Mouse (Mus musculus): ENCODE measurements around the gene Gm17409. TPM values are rescaled to one million over a fixed set of nuclear protein-coding genes. Genes with fewer than 3 reads are reported as not detected.

Gm17409 gene
- polyA plus RNA-seq, 1 experiment from 2014 or later: not detected

DNA sequence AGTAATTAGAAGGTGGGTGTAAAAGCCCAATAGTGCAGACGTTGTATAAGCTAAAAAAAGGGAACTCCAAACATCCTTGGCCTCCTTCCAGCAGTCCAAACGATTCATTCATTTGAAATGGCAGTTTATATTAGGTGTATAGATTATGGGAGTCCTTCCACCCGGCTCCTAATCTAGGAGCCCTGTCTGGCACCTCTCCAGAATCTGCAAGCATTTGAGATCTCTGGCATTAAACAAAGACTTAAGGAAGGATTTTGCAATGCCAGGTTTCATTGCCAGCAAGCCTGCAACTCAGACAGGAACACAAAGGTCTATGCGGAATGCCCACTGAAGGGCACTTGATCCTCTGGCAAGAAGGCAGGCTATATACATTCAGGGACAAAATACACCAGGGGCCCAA is 15.2 kb downstream of the Gm17409 start:
- H3K27me3 ChIP-seq: no peaks in the 10 kb centered on the region
- peaks cover 65% of the 10 kb centered on the region for H3K4me1 ChIP-seq (replicated peaks)
- no peaks in the 10 kb centered on the region for H3K36me3 ChIP-seq
- no peak overlapping the region for H3K4me3 ChIP-seq
- WGBS: 15% methylated on average over 4 of the region's 4 CpGs
- no peak for ATAC-seq (replicated peaks; ENCODE audit: insufficient number of reproducible peaks, insufficient read depth, low FRiP score, low read depth)
- H3K9me3 ChIP-seq (replicated peaks): no peaks in the 10 kb centered on the region
- peak overlapping the region; percentile 67 for H3K27ac ChIP-seq
- H3K4me2 ChIP-seq: no peak overlapping the region
- H3K9ac ChIP-seq: no peak overlapping the region

DNA sequence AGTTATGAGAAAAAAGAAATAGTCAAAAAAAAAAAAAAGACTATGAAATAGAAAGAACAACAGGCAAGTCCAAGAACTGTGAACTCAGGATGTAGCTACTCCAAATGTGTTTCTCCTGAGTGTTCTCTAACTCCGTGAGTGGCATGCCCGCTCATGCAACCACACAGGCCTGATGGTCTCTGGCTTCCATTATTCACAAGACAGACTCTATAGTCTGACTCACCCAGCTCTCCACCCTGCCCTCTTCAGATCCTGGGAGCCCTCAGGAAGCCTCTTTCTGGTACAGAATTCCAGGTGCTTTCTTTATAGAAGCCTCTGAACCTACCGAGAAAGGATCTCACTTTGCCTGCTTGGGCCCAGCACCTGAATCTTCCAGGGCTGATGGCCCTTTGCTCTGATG is 15.8 kb downstream of the Gm17409 start:
- H3K9ac ChIP-seq: no peak overlapping the region
- peak overlapping the region; percentile 43; the same call in 1 of the 2 replicates for H3K27ac ChIP-seq
- H3K4me2 ChIP-seq: no peak overlapping the region
- 65% methylated on average over 3 of the region's 3 CpGs for WGBS
- ATAC-seq (replicated peaks; ENCODE audit: insufficient number of reproducible peaks, insufficient read depth, low FRiP score, low read depth): no peak
- no peaks in the 10 kb centered on the region for H3K27me3 ChIP-seq
- H3K36me3 ChIP-seq: no peaks in the 10 kb centered on the region
- peaks cover 67% of the 10 kb centered on the region for H3K4me1 ChIP-seq (replicated peaks)
- no peak overlapping the region for H3K4me3 ChIP-seq
- no peaks in the 10 kb centered on the region for H3K9me3 ChIP-seq (replicated peaks)

DNA sequence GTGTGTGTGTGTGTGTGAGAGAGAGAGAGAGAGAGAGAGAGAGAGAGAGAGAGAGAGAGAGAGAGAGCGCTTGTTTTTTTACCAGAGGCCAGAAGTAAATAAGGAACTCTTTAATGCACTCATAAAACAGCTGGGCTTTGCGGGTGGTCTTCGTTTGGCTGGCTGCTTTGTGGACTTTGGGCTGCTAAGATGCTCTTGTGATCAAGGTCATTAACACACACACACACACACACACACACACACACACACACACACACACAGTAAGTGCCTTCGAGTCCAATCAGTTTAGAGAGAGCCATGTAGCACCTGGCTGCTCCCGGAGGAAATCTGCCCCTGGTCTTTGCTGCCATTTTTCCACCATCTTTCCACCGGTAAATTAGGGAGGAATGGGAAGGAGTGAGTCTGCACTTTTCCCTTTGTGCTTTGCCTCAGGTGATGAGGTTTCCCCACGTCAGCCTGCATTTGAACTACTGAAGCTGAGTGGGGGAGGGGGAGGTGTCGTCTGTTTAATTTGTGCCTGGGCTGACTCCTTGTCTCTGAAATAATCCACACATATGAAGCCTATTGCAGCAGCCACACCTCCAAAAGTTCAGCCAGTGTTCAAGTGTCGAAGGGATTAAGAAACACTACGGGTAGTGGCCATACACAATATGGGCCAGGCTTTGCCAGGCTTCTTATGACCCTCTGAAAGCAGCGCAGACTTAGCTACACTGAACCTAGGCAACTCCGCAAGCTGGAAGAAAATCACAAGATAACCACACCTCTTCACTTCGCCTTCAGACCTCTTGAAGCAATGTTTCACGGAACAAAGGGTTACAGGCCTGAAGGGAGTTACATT is 16.7 kb downstream of the Gm17409 start:
- Histone ChIP-seq H3K9ac (no peak overlapping the region), H3K9me3 (replicated peaks) (no peaks in the 10 kb centered on the region), H3K4me1 (replicated peaks) (peaks cover 61% of the 10 kb centered on the region), H3K4me2 (no peak overlapping the region), H3K36me3 (no peaks in the 10 kb centered on the region), H3K4me3 (no peak overlapping the region), H3K27ac (0 out of 2 replicates have a peak overlapping the region, but pooled peaks have one; percentile 2), H3K27me3 (no peaks in the 10 kb centered on the region)
- ATAC-seq (replicated peaks; ENCODE audit: insufficient number of reproducible peaks, insufficient read depth, low FRiP score, low read depth): no peak
- WGBS: 62% methylated on average over 14 of the region's 14 CpGs

DNA sequence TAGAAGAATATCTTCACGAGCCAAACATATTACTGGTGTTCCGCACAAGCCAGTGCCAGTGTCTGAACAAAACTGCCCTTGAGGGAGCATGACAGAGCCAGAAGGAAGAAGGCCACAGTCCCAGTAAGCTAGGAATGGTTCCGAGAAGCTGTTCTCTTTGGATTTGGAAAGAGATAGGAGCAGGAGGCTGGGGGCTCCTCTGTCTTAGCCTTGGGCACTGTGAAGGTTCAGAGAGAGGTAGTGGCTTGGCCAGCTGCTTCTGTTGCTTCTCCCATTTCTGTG is 17.3 kb downstream of the Gm17409 start:
- no peak overlapping the region for H3K27ac ChIP-seq

DNA sequence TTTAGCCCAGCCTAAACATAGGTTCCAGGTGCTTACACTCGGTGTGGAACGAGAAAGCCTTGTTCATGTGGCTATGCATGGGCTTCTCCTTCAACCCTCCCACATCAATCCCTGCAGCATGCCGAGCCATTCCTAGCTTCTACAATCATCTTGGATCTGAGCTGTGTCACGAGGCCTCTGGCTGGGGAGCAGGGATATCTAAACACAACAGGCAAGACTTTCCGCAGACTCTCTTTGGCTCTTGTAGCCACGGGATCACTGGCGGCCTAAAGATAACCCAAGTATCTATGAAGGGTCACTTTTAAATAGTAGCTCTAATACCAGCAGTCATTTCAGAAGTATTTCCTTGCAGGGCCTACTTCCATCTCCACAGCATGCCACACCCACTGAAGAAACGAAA is 18.5 kb downstream of the Gm17409 start:
- no peak overlapping the region for H3K4me3 ChIP-seq

More for the DNA sequence above, 17.3 kb downstream of the Gm17409 start:
- Histone ChIP-seq H3K36me3 (no peaks in the 10 kb centered on the region), H3K9ac (no peak overlapping the region), H3K4me2 (no peak overlapping the region), H3K27me3 (no peaks in the 10 kb centered on the region), H3K4me3 (no peak overlapping the region), H3K9me3 (replicated peaks) (no peaks in the 10 kb centered on the region), H3K4me1 (replicated peaks) (peaks cover 60% of the 10 kb centered on the region)
- WGBS: 57% methylated on average over 3 of the region's 3 CpGs
- no peak for ATAC-seq (replicated peaks; ENCODE audit: insufficient number of reproducible peaks, insufficient read depth, low FRiP score, low read depth)

DNA sequence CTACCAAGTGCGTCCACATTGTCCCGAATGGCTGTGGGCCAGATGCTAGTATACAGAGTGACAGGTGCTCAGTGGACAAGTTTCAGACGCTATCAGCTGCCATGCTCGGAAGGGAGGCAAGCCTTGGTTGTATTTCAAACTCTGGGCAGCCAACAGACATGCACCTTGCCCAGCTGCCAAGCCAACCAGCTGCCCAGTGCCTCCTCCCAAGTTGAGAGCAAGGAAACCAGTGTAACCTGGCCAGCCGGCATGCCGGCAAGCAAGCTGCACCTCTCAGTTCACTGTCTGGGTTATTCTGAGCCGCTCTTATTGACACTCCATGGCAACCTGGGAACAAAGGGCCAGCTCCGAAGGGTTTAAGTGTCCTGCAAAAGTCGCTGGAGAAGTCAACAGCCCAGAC is 19.4 kb downstream of the Gm17409 start:
- H3K4me3 ChIP-seq: no peak overlapping the region
- ATAC-seq (replicated peaks; ENCODE audit: insufficient number of reproducible peaks, insufficient read depth, low FRiP score, low read depth): no peak
- H3K27ac ChIP-seq: peak overlapping the region; percentile 52
- H3K9ac ChIP-seq: no peak overlapping the region
- no peaks in the 10 kb centered on the region for H3K36me3 ChIP-seq
- no peaks in the 10 kb centered on the region for H3K9me3 ChIP-seq (replicated peaks)
- 46% methylated on average over 9 of the region's 9 CpGs for WGBS
- H3K4me1 ChIP-seq (replicated peaks): peaks cover 56% of the 10 kb centered on the region
- H3K4me2 ChIP-seq: 0 out of 2 replicates have a peak overlapping the region, but pooled peaks have one; percentile 8
- H3K27me3 ChIP-seq: no peaks in the 10 kb centered on the region

More for the DNA sequence above, 18.5 kb downstream of the Gm17409 start:
- Histone ChIP-seq H3K36me3 (no peaks in the 10 kb centered on the region), H3K4me2 (no peak overlapping the region), H3K9ac (no peak overlapping the region), H3K4me1 (replicated peaks) (peaks cover 60% of the 10 kb centered on the region), H3K27ac (peak overlapping the region; percentile 52), H3K27me3 (no peaks in the 10 kb centered on the region), H3K9me3 (replicated peaks) (no peaks in the 10 kb centered on the region)
- WGBS: 25% methylated on average over 8 of the region's 8 CpGs
- 0 out of 2 replicates have a peak, but pooled peaks have one; percentile 14 for ATAC-seq (replicated peaks; ENCODE audit: insufficient number of reproducible peaks, insufficient read depth, low FRiP score, low read depth)

DNA sequence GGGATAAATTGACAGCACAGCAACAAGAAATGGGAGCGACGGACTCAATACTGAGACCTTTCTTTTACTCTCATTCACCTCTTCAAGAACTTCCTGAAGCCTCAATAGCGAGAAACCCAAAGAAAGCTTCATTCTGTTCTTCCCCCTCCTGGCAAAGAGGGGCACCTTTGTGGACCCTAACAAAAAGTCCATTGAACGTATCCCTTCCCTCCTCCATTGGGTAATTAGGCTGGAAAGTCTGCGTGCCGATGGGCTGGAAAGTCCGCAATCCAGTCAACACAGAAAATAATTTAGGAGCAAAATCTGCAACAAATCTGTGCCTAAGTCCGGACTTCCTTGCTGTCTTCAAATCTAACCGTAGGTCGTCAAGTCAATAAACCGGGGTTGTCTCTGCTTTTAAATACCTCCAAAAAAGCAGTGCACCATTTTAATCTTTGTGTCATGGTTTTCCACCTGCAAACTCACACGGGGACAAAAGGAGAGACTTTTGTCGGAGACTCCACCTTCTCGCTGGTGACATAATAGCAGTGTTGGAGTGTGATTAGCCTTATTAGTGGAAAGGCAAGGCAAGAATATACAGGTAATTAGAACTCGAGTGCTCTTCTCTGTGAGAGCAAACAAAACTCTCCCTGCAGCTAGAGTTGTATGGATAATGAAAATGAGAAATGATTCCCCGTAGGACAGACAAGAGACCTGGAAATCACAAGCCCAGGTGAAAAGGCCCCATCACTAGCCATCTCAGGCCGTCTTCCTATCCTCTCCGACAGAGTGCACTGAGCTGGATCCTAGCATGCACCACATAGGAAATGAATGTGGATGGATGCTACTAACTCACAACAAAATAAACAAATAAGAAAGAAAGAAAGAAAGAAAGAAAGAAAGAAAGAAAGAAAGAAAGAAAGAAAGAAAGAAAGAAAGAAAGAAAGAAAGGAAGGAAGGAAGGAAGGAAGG is 24.0 kb downstream of the Gm17409 start:
- H3K4me1 ChIP-seq (replicated peaks): peaks cover 31% of the 10 kb centered on the region
- no peak overlapping the region for H3K9ac ChIP-seq
- H3K4me2 ChIP-seq: no peak overlapping the region
- no peaks in the 10 kb centered on the region for H3K36me3 ChIP-seq
- ATAC-seq (replicated peaks; ENCODE audit: insufficient number of reproducible peaks, insufficient read depth, low FRiP score, low read depth): no peak
- H3K27ac ChIP-seq: no peak overlapping the region
- WGBS: 91% methylated on average over 18 of the region's 18 CpGs
- H3K4me3 ChIP-seq: no peak overlapping the region
- H3K9me3 ChIP-seq (replicated peaks): no peaks in the 10 kb centered on the region
- no peaks in the 10 kb centered on the region for H3K27me3 ChIP-seq

DNA sequence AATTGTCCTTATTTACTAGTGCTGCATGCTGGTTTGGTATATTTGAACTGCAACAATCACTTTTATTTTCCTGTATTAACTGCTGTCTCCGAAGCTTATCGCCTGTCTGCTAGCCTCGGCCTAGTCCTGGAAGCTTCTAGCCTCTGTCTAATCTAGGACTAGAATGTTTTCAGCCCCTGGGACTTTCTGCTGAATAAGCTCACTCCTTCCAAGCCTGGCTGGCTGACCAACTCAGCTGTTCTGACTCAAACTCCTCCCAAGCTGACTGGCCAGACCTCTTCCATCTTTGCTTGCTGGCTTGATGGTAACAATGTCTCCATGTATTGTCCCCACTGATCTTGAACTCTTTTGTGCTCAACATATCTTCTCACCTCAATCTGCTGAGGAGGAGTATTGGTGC is 25.4 kb downstream of the Gm17409 start:
- no peak overlapping the region for H3K9ac ChIP-seq
- peak overlapping the region; percentile 34; the same call in 1 of the 2 replicates for H3K27ac ChIP-seq
- H3K27me3 ChIP-seq: no peaks in the 10 kb centered on the region
- no peaks in the 10 kb centered on the region for H3K36me3 ChIP-seq
- no peaks in the 10 kb centered on the region for H3K9me3 ChIP-seq (replicated peaks)
- peak; percentile 50; the same call in 1 of the 2 replicates for ATAC-seq (replicated peaks; ENCODE audit: insufficient number of reproducible peaks, insufficient read depth, low FRiP score, low read depth)
- WGBS: 60% methylated on average over 3 of the region's 3 CpGs
- H3K4me1 ChIP-seq (replicated peaks): peaks cover 18% of the 10 kb centered on the region
- H3K4me3 ChIP-seq: no peak overlapping the region
- H3K4me2 ChIP-seq: no peak overlapping the region

DNA sequence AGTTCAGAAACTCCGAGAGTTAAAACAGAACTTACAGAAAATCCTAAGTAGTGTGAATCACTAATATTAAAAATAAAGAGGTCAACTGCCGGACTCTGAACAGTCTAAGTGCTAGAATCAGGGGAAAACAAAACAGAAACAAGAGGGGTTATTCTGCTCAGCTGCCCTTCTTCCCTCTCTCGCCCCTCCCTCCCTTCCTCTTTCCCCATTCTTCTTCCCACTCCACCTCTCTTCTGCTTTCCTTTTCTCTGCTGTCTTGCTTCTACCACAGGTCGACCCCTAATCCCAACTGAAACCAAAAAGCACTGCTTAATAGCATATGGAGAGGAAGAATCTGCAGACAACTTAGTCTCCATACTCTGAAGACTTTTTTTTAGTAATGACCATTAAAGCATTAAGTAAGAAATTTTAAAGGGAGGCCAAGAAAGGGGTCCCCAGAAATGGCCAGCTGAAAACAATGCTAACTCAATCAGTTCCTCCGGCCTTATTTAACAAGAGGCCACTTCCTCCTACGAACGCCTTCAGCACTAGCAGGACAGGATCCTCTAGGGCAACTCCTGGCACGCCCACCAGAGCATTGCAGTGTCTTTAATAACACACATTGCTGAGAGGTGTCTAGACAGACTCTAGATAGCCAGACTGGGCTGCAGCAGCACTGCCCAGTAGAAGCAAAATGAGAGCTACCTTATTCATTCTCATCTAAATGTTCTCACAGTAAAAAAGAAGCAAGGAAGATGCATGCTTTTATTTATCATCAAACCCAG is 26.9 kb downstream of the Gm17409 start:
- H3K4me3 ChIP-seq: no peak overlapping the region
- no peaks in the 10 kb centered on the region for H3K36me3 ChIP-seq
- H3K9ac ChIP-seq: no peak overlapping the region
- H3K9me3 ChIP-seq (replicated peaks): no peaks in the 10 kb centered on the region
- peak overlapping the region; percentile 49; the same call in 1 of the 2 replicates for H3K27ac ChIP-seq
- H3K4me1 ChIP-seq (replicated peaks): peaks cover 17% of the 10 kb centered on the region
- no peaks in the 10 kb centered on the region for H3K27me3 ChIP-seq
- H3K4me2 ChIP-seq: no peak overlapping the region
- 0 out of 2 replicates have a peak, but pooled peaks have one; percentile 53 for ATAC-seq (replicated peaks; ENCODE audit: insufficient number of reproducible peaks, insufficient read depth, low FRiP score, low read depth)
- 51% methylated on average over 8 of the region's 8 CpGs for WGBS

DNA sequence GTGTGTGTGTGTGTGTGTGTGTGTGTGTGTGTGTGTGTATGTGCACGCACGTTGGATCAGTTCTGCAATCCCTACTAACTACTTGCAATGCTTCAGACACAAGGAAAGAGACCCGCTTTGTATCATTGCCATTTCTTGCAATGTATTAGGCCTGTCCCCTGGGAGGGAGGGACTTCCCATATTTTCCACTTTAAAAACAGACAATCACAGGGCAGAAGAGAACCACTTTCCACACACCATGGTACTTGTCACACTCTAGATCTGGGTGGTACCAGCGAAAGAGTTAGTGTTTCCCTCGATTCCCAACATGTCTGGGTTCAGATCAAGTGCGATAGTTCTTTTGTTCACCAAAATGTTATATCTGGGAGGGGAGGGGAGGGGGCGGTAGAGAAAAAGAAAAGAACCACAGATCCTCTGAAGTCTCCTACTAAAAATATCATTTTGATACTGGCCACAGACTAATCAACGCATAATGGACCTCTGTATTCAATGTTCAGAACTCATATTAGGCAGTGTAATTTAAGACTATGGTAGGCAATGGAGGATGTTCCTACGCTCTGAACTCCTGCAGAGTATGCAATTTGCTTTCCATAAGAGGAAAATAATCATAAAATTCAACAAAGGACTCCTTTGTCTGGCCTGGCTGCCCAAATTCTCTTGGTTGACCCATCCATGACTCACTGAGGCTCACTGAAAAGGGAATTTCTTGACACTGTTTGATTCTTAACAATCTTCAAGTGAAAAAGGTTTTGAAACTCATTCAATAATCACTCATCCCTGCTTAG is 35.6 kb downstream of the Gm17409 start:
- Histone ChIP-seq H3K9me3 (replicated peaks) (no peaks in the 10 kb centered on the region), H3K4me3 (no peak overlapping the region), H3K4me1 (replicated peaks) (peaks cover 58% of the 10 kb centered on the region), H3K4me2 (no peak overlapping the region), H3K27ac (no peak overlapping the region), H3K27me3 (no peaks in the 10 kb centered on the region), H3K36me3 (no peaks in the 10 kb centered on the region), H3K9ac (no peak overlapping the region)
- 70% methylated on average over 9 of the region's 9 CpGs for WGBS
- ATAC-seq (replicated peaks; ENCODE audit: insufficient number of reproducible peaks, insufficient read depth, low FRiP score, low read depth): no peak
